Mouse (Mus musculus) lung, adult 2 months (tissue): ENCODE results near the gene Pmepa1.

Source experiments
- CTCF ChIP-seq: fragments of 200-500 bp; IDR thresholded peaks from 2 replicates; pipeline ENCODE4 v1.5.1; 2011; ENCODE audit warnings: mild to moderate bottlenecking, low read length, control low read depth; ENCODE audit not compliant: insufficient read depth
- POLR2A ChIP-seq: fragments of 200-500 bp; IDR thresholded peaks from 2 replicates; pipeline ENCODE4 v1.6.1; 2011; ENCODE audit warnings: low read depth, mild to moderate bottlenecking, control low read depth, low read length, borderline replicate concordance; ENCODE audit errors: extremely low read depth

DNA sequence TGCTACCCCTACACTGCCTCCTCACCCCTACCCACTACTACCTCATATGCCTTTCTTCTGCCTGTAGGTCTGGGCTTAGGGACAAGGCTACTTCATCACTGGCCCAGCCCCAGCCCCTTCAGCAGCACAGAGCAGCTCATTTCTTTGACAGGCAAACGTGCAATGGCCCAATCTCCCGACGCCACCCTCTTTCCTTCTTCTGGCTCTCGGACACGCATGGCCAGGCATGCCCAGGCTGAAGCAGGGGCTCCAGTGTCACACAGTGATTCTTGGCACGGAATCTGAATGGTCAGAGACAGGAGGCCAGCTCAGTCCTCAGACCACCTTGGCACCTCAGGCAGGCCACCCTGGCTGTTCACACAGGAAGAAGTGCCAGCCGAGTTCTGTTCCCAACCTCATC lies 25.2 kb downstream of the Pmepa1 start:
- no peak for TF ChIP-seq CTCF
- TF ChIP-seq POLR2A, result no peak
